26 mouse cellular contexts compared by ENCODE assay signal in the genomic region with DNA sequence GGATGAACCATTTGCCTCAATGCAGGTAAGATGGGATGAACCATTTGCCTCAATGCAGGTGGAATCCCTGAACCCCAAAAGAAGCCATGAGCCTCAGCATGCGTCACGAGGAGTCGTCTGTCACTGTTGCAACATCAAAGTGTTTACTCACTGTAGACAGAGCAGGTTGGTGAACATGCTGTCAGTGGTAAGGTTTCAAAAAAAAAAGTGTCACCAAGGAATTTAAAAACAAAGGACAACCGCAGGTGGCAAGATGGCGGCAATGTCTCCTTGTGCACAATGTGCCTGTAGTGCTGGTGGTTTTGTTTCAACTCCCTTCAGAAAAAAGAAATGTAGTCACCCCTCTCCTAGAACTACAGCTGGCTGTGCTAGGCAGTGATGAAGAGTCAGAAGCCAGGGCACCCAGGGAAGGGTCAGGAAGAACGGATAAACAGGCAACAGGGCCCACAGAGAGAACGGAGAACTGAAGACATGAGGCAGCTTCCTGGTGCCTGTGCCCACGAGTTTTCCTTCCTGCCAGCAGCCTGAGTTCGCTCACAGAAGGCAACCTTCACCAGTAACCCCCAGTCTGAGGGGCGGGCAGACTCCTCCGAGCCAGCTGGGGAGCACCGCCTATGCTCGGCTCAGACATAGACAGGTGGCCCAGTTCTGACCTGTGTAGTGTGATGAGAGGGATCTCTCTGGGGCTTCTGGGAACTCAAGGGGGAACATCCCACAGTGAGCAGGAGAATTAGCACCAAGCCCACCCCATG.
A peak's percentile ranks its signal among the peaks of the same experiment; 100 is the strongest.
DNase-seq lines count a peak whose midpoint lies in the region; ATAC-seq and TF ChIP-seq lines count a peak whose summit lies in the region.
"Had no signal": no experiment of that assay in that cellular context is flagged by ENCODE, and none has a peak within 500 bp of the region (broad histone marks: within the 10 kb centered on the region; RNA-seq: fewer than 3 reads in every experiment).

No protein-coding gene starts in this region.

- no peaks in the 10 kb centered on the region for H3K9me3 ChIP-seq in forebrain, embryonic 16.5 days (ENCODE audit: control insufficient read depth, low read length)
- H3K9me3 ChIP-seq: embryonic facial prominence, embryonic 13.5 days; forebrain, embryonic 13.5 days; heart, embryonic 13.5 days; hindbrain, embryonic 10.5 days; hindbrain, embryonic 15.5 days; lung, embryonic 15.5 days; midbrain, embryonic 10.5 days had no signal

- no peak overlapping the region for H3K4me2 ChIP-seq in forebrain, embryonic 16.5 days (ENCODE audit: low read length)
- H3K4me2 ChIP-seq: embryonic facial prominence, embryonic 13.5 days; forebrain, embryonic 13.5 days; heart, embryonic 13.5 days; hindbrain, embryonic 15.5 days; limb, embryonic 13.5 days; liver, embryonic 11.5 days; lung, embryonic 15.5 days had no signal

- H3K27ac ChIP-seq in thymus, adult 2 months (ENCODE audit: control insufficient read depth, insufficient read depth, low read length), result peak overlapping the region; percentile 97
- H3K27ac ChIP-seq in forebrain, embryonic 16.5 days (ENCODE audit: low read length), result no peak overlapping the region
- H3K27ac ChIP-seq: embryonic facial prominence, embryonic 13.5 days; forebrain, embryonic 13.5 days; heart, adult 2 months; heart, embryonic 13.5 days; hindbrain, embryonic 10.5 days; hindbrain, embryonic 15.5 days; limb, embryonic 13.5 days; lung, embryonic 15.5 days; midbrain, embryonic 10.5 days had no signal

- ATAC-seq in CD4-positive, CD25-positive, alpha-beta regulatory T cell, adult 4 months, result no peak
- no peak for ATAC-seq in forebrain, embryonic 16.5 days
- no peak for ATAC-seq in erythroid progenitor cell, adult 5-6 weeks (replicated peaks; ENCODE audit: low FRiP score, poor library complexity, severe bottlenecking)
- ATAC-seq: forebrain, embryonic 13.5 days; inflammation-experienced regulatory T-cells, adult 6 months had no signal

- no peak overlapping the region for H3K9ac ChIP-seq in forebrain, embryonic 16.5 days (replicated peaks; ENCODE audit: low read depth, low read length)
- H3K9ac ChIP-seq: embryonic facial prominence, embryonic 13.5 days; forebrain, embryonic 13.5 days; heart, embryonic 13.5 days; hindbrain, embryonic 15.5 days; limb, embryonic 13.5 days; lung, embryonic 15.5 days had no signal

- no peak overlapping the region for H3K4me3 ChIP-seq in thymus, adult 2 months (ENCODE audit: control insufficient read depth, insufficient read depth, low read length)
- no peak overlapping the region for H3K4me3 ChIP-seq in forebrain, embryonic 16.5 days (replicated peaks; ENCODE audit: low read length)
- H3K4me3 ChIP-seq: embryonic facial prominence, embryonic 13.5 days; forebrain, embryonic 13.5 days; heart, adult 2 months; heart, embryonic 13.5 days; hindbrain, embryonic 10.5 days; hindbrain, embryonic 15.5 days; limb, embryonic 13.5 days; lung, embryonic 15.5 days; midbrain, embryonic 10.5 days had no signal

- peaks cover 56% of the 10 kb centered on the region for H3K4me1 ChIP-seq in thymus, adult 2 months (replicated peaks; ENCODE audit: control insufficient read depth, insufficient read depth, low read length)
- 0 out of 2 replicates have a peak, but pooled peaks cover 3% of the 10 kb centered on the region for H3K4me1 ChIP-seq in forebrain, embryonic 16.5 days (replicated peaks; ENCODE audit: control insufficient read depth, insufficient read depth, low read length)
- H3K4me1 ChIP-seq: heart, embryonic 13.5 days; hindbrain, embryonic 10.5 days; hindbrain, embryonic 15.5 days; limb, embryonic 13.5 days; lung, embryonic 15.5 days had no signal

- WGBS in thymus, adult 2 months, result 19% methylated on average over 13 of the region's 13 CpGs
- 85% methylated on average over 13 of the region's 13 CpGs for WGBS in forebrain, embryonic 16.5 days

- no peaks in the 10 kb centered on the region for H3K27me3 ChIP-seq in thymus, adult 2 months (ENCODE audit: control insufficient read depth, insufficient read depth, low read length)
- H3K27me3 ChIP-seq in forebrain, embryonic 16.5 days (replicated peaks; ENCODE audit: control insufficient read depth, insufficient read depth, low read length), result no peaks in the 10 kb centered on the region
- H3K27me3 ChIP-seq: embryonic facial prominence, embryonic 13.5 days; forebrain, embryonic 13.5 days; heart, embryonic 13.5 days; hindbrain, embryonic 15.5 days; limb, embryonic 13.5 days; lung, embryonic 15.5 days had no signal

- TF ChIP-seq CTCF in thymus, adult 2 months (IDR thresholded peaks at IDR 0.05; ENCODE audit: borderline replicate concordance, control insufficient read depth, extremely low read depth, insufficient read depth, low read length, poor library complexity), result peak; percentile 23; the same call in 1 of the 2 replicates

- peak; percentile 31 for DNase-seq in CD4-positive, CD25-positive, alpha-beta regulatory T cell, adult 2 months (ENCODE audit: low read depth, low spot score)
- peak; percentile 16 for DNase-seq in R1 (ENCODE audit: low read depth, low spot score)
- peak; percentile 66 for DNase-seq in thymus, adult 2 months
- DNase-seq in thymus, postnatal 36 days, result peak; percentile 60 to 80
- DNase-seq in gastrocnemius, postnatal 10 days, result no peak
- DNase-seq: adrenal gland, postnatal 14 days; cerebellum, adult 11 months; cerebellum, adult 9-10 months; gastrocnemius, postnatal 36 days; heart, adult 2 months; heart, postnatal 14 days; kidney, adult 11 months; kidney, postnatal 36 days had no signal

- H3K36me3 ChIP-seq in thymus, adult 2 months (ENCODE audit: control insufficient read depth, insufficient read depth, low read length), result no peaks in the 10 kb centered on the region
- no peaks in the 10 kb centered on the region for H3K36me3 ChIP-seq in forebrain, embryonic 16.5 days (ENCODE audit: control insufficient read depth, insufficient read depth)
- H3K36me3 ChIP-seq: embryonic facial prominence, embryonic 13.5 days; heart, embryonic 13.5 days; hindbrain, embryonic 10.5 days; hindbrain, embryonic 15.5 days; limb, embryonic 13.5 days; lung, embryonic 15.5 days; midbrain, embryonic 10.5 days had no signal

- TF ChIP-seq POLR2A in thymus, adult 2 months (IDR thresholded peaks at IDR 0.05; ENCODE audit: control insufficient read depth, extremely low read depth, insufficient read depth, low read length, poor library complexity), result no peak
